Mouse (Mus musculus) bone marrow macrophage, adult 2 months (primary cell): ENCODE measurements around the gene Ddi1.

Experiments used
- CTCF ChIP-seq: IDR thresholded peaks from 2 replicates; pipeline ENCODE4 v1.5.1; 2012; ENCODE audit warnings: low read depth, mild to moderate bottlenecking, low read length, moderate library complexity
- POLR2A ChIP-seq: IDR thresholded peaks from 2 replicates; pipeline ENCODE4 v1.6.1; 2012; ENCODE audit warnings: mild to moderate bottlenecking, low read depth, low read length, borderline replicate concordance

GRCm38 (mm10) chr9:6305847-6306246, 36.2 kb upstream of the Ddi1 start:
- TF ChIP-seq POLR2A = no peak
- TF ChIP-seq CTCF = no peak
